In genomic region chr1:89456456-89456855, GRCm38 (mm10) we compare ENCODE assay signal across 8 mouse cellular contexts. TPM values are rescaled to one million over a fixed set of nuclear protein-coding genes. Genes with fewer than 3 reads are reported as not detected.
DNase-seq lines count a peak whose midpoint lies in the region; ATAC-seq lines count a peak whose summit lies in the region.

No protein-coding gene starts in this region.

- no peak for DNase-seq in neural tube, embryonic 11.5 days (ENCODE audit: low spot score)
- no peak for DNase-seq in neural tube, embryonic 10.5 days (ENCODE audit: extremely low spot score, low spot score)
- no peak for DNase-seq in forebrain, embryonic 11.5 days (ENCODE audit: low spot score)
- no peak for DNase-seq in thymus, postnatal 10 days (ENCODE audit: low spot score in 2 of 2)
- DNase-seq in frontal cortex, postnatal 36 days (ENCODE audit: low spot score in 2 of 2) = no peak
- no peak for DNase-seq in embryo, embryonic 10 days (ENCODE audit: low spot score)

- H3K27ac ChIP-seq in neural tube, embryonic 11.5 days (ENCODE audit: low read depth, low read length) = no peak overlapping the region
- H3K27ac ChIP-seq in forebrain, embryonic 11.5 days (ENCODE audit: low read depth, low read length) = no peak overlapping the region
- H3K27ac ChIP-seq in kidney, embryonic 15.5 days = no peak overlapping the region
- peak overlapping the region; percentile 90; the same call in 1 of the 2 replicates for H3K27ac ChIP-seq in midbrain, embryonic 13.5 days

- peak overlapping the region; percentile 77 for H3K4me3 ChIP-seq in neural tube, embryonic 11.5 days (ENCODE audit: low read depth, low read length)
- peak overlapping the region; percentile 79 for H3K4me3 ChIP-seq in forebrain, embryonic 11.5 days (ENCODE audit: low read depth, low read length)
- H3K4me3 ChIP-seq in kidney, embryonic 15.5 days (replicated peaks) = peak overlapping the region; percentile 88
- peak overlapping the region; percentile 80 for H3K4me3 ChIP-seq in midbrain, embryonic 13.5 days (replicated peaks)

- peaks cover 4% of the 10 kb centered on the region; the same call in 1 of the 2 replicates for H3K9me3 ChIP-seq in neural tube, embryonic 11.5 days (ENCODE audit: control insufficient read depth, low read length)
- H3K9me3 ChIP-seq in forebrain, embryonic 11.5 days (ENCODE audit: control insufficient read depth, low read length) = peaks cover 8% of the 10 kb centered on the region
- H3K9me3 ChIP-seq in kidney, embryonic 15.5 days (replicated peaks) = 0 out of 2 replicates have a peak, but pooled peaks cover 7% of the 10 kb centered on the region
- H3K9me3 ChIP-seq in midbrain, embryonic 13.5 days = 0 out of 2 replicates have a peak, but pooled peaks cover 8% of the 10 kb centered on the region

- ATAC-seq in neural tube, embryonic 11.5 days (ENCODE audit: insufficient read depth, low FRiP score, low TSS enrichment) = no peak
- ATAC-seq in forebrain, embryonic 11.5 days (replicated peaks; ENCODE audit: low FRiP score) = no peak
- ATAC-seq in kidney, embryonic 15.5 days (replicated peaks; ENCODE audit: low FRiP score) = no peak
- no peak for ATAC-seq in midbrain, embryonic 13.5 days

- H3K36me3 ChIP-seq in neural tube, embryonic 11.5 days (ENCODE audit: control insufficient read depth, insufficient read depth, low read length) = peaks cover 3% of the 10 kb centered on the region; the same call in 1 of the 2 replicates
- H3K36me3 ChIP-seq in forebrain, embryonic 11.5 days (ENCODE audit: control insufficient read depth, insufficient read depth, low read length) = no peaks in the 10 kb centered on the region
- H3K36me3 ChIP-seq in kidney, embryonic 15.5 days = peaks cover 5% of the 10 kb centered on the region; the same call in 1 of the 2 replicates
- 0 out of 2 replicates have a peak, but pooled peaks cover 8% of the 10 kb centered on the region for H3K36me3 ChIP-seq in midbrain, embryonic 13.5 days

- H3K27me3 ChIP-seq in neural tube, embryonic 11.5 days (ENCODE audit: control insufficient read depth, insufficient read depth, low read length) = no peaks in the 10 kb centered on the region
- no peaks in the 10 kb centered on the region for H3K27me3 ChIP-seq in forebrain, embryonic 11.5 days (ENCODE audit: control insufficient read depth, insufficient read depth, low read length)
- H3K27me3 ChIP-seq in kidney, embryonic 15.5 days = no peaks in the 10 kb centered on the region
- H3K27me3 ChIP-seq in midbrain, embryonic 13.5 days = no peaks in the 10 kb centered on the region; the same call in 1 of the 2 replicates

- H3K4me2 ChIP-seq in neural tube, embryonic 11.5 days (ENCODE audit: low read depth) = peak overlapping the region; percentile 95
- H3K4me2 ChIP-seq in forebrain, embryonic 11.5 days (ENCODE audit: low read depth, low read length, severe bottlenecking) = peak overlapping the region; percentile 97
- peak overlapping the region; percentile 96 for H3K4me2 ChIP-seq in kidney, embryonic 15.5 days
- H3K4me2 ChIP-seq in midbrain, embryonic 13.5 days (replicated peaks) = peak overlapping the region; percentile 92

- peak overlapping the region; percentile 86 for H3K9ac ChIP-seq in neural tube, embryonic 11.5 days (ENCODE audit: low read length)
- H3K9ac ChIP-seq in forebrain, embryonic 11.5 days (ENCODE audit: low read length) = peak overlapping the region; percentile 87; the same call in 1 of the 2 replicates
- H3K9ac ChIP-seq in kidney, embryonic 15.5 days = peak overlapping the region; percentile 91; the same call in 1 of the 2 replicates
- H3K9ac ChIP-seq in midbrain, embryonic 13.5 days (replicated peaks) = peak overlapping the region; percentile 88

- H3K4me1 ChIP-seq in neural tube, embryonic 11.5 days (ENCODE audit: control insufficient read depth, insufficient read depth, low read length) = peaks cover 22% of the 10 kb centered on the region
- peaks cover 8% of the 10 kb centered on the region; the same call in 1 of the 2 replicates for H3K4me1 ChIP-seq in forebrain, embryonic 11.5 days (replicated peaks; ENCODE audit: control insufficient read depth, insufficient read depth, low read length)
- H3K4me1 ChIP-seq in kidney, embryonic 15.5 days = peaks cover 33% of the 10 kb centered on the region
- peaks cover 44% of the 10 kb centered on the region for H3K4me1 ChIP-seq in midbrain, embryonic 13.5 days (replicated peaks)

- 21% methylated on average over 5 of the region's 5 CpGs for WGBS in neural tube, embryonic 11.5 days
- WGBS in forebrain, embryonic 11.5 days = 30% methylated on average over 5 of the region's 5 CpGs
- WGBS in kidney, embryonic 15.5 days = 21% methylated on average over 5 of the region's 5 CpGs
- 25% methylated on average over 5 of the region's 5 CpGs for WGBS in midbrain, embryonic 13.5 days

RNA-seq across cellular contexts. Expression of gene Agap1, which starts 1.9 kb away (rescaled TPM):
- 31.1 and 34.1 TPM in 2 replicates for polyA plus RNA-seq in neural tube, embryonic 11.5 days (2014; fragmentation: Nextera tagmentation; extraction: Ambion mirVana)
- polyA plus RNA-seq in forebrain, embryonic 11.5 days (2014; fragmentation: Nextera tagmentation; extraction: Ambion mirVana) = 35.2 and 36.1 TPM in 2 replicates
- 10.8 and 11.3 TPM in 2 replicates for polyA plus RNA-seq in kidney, embryonic 15.5 days (2015; fragmentation: Nextera tagmentation; extraction: Ambion mirVana)
- polyA plus RNA-seq in midbrain, embryonic 13.5 days (2015; fragmentation: Nextera tagmentation; extraction: Ambion mirVana) = 41.4 and 50.2 TPM in 2 replicates
